In the genomic region with DNA sequence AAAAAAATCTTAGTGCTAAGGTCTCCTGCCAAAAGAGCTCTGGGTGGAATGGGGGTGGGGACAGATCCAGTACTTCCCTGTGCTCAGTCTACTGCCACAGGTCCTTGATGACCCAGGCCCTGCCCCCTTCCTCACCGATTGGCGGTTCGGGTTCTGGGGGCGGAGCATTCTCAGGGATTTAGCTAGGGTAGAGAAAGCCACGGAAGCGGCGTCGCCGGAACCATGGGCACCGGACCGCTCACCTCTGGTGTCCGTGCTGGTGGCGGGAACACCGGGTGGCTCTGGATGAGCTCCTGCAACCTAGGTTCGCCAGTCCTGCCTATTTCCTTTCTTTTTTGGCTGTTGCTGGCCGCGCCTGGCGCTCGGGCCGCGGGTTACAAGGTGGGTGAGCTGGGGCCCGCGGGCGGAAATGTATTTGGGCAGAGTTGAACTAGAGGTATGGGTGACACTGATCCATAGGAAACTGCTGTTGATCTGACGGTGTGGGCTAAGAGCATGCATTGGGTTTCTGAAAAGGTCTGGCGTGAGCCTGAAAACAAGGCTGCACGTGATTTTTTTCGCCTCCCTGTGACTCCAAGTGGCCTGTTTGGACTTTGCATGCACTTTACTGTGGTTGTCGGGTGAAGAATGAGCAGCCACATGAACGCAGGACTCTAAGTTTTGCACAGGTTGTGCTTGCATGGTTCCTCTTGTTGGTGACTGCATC, we compare ENCODE assay signal across 8 mouse cellular contexts. TPM values are rescaled to one million over a fixed set of nuclear protein-coding genes. Genes with fewer than 3 reads are reported as not detected.
A peak's percentile ranks its signal among the peaks of the same experiment; 100 is the strongest.
DNase-seq lines count a peak whose midpoint lies in the region; ATAC-seq lines count a peak whose summit lies in the region.

A gene (plus strand): TSS at position 163 of the 706 bp plus-strand sequence.

- ATAC-seq in common myeloid progenitor, adult 5-6 weeks (replicated peaks; ENCODE audit: low read depth, poor library complexity, severe bottlenecking): peak; percentile 64
- peak; percentile 67 for ATAC-seq in megakaryocyte progenitor cell, adult 5-6 weeks (replicated peaks; ENCODE audit: poor library complexity)

- peak; percentile 96 for DNase-seq in ZHBTc4 (ENCODE audit: low read depth, low spot score)
- peak; percentile 75 to 81 for DNase-seq in gastrocnemius, adult 8-10 months (ENCODE audit: low spot score in 2 of 2)
- DNase-seq in induced T-regulatory cell, adult 2 months (ENCODE audit: low read depth): peak; percentile 96
- DNase-seq in left cerebral cortex, adult 9 months (ENCODE audit: low spot score in 2 of 2): peak; percentile 68 to 91
- DNase-seq in right cerebral cortex, postnatal 14 days: peak; percentile 87
- DNase-seq in urinary bladder, postnatal 36 days (ENCODE audit: low spot score in 2 of 2): peak; percentile 87 to 93

RNA-seq across cellular contexts. Expression of the gene that starts here (rescaled TPM):
- total RNA-seq in common myeloid progenitor, adult 5-6 weeks (2017): 39.6 and 42.0 TPM in 2 replicates
- 1 to 10 TPM; 6.4 to 9.8 (median 8.1) TPM for total RNA-seq in gastrocnemius, adult 8-10 months (2022)
- total RNA-seq in megakaryocyte progenitor cell, adult 5-6 weeks (2015): 86.9 and 95.2 TPM in 2 replicates
- 60.2 and 69.6 TPM in 2 replicates for total RNA-seq in megakaryocyte progenitor cell, adult 5-6 weeks (2017)

Comparison
In these comparisons a context has a peak if more than half of its experiments do, and no peak if none do; other contexts are left out.
1. Peak in every context shown above with its lines: DNase-seq and ATAC-seq.